Mouse (Mus musculus): Measurements from ENCODE around the gene Vwa1. TPM values are rescaled to one million over a fixed set of nuclear protein-coding genes. Genes with fewer than 3 reads are reported as not detected.

Gene Vwa1
- polyA plus RNA-seq (2012; rRNA removed): 21.5 and 24.3 TPM in 2 replicates

DNA sequence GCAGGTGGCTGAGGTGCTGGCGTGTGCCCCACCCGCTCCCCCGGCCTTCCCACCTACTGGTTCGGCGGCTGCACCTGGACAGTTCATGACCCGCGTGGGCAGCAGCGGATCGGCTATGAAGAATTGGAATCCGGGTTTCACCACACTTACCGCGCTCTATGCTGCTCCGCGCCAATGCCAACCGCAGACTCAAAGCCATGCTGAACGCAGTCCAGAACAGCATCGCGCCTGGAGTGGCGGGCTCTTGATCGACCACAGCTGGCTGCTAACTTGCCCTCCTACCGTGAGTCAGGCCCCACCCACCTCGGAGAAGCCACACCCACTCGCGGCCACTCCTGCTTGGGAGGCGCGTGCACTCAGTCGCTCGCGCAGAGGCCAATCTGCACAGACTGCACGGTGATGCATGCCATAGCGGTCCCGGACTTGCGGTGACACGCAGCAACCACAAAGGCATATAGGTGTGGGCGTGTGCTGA is at the start of gene Vwa1:
Gene Vwa1, minus strand, starts transcription at position 419 of the 475 bp plus-strand sequence.
- Histone ChIP-seq H3K27me3 (ENCODE audit: control insufficient read depth, insufficient read depth, low read length) (no peaks in the 10 kb centered on the region), H3K4me3 (ENCODE audit: extremely low read depth, insufficient read depth, insufficient read length) (peak within 1 kb of the TSS; percentile 28; the same call in 1 of the 2 replicates), H3K4me1 (ENCODE audit: control insufficient read depth, insufficient read depth, insufficient read length) (peaks cover 17% of the 10 kb centered on the region), H3K27ac (ENCODE audit: insufficient read depth, low read length) (peak within 1 kb of the TSS; percentile 45), H3K36me3 (ENCODE audit: control insufficient read depth, insufficient read depth, low read length) (no peaks in the 10 kb centered on the region)
- 1% methylated on average over 35 of the region's 35 CpGs for WGBS
- peak; percentile 1; the same call in 1 of the 2 replicates for TF ChIP-seq POLR2A (IDR thresholded peaks at IDR 0.05; ENCODE audit: low read depth, low read length)
- no peak for TF ChIP-seq CTCF (IDR thresholded peaks at IDR 0.05; ENCODE audit: extremely low read depth, insufficient read depth, insufficient read length, insufficient replicate concordance)
- peak; percentile 25 to 81 for DNase-seq (ENCODE audit: low read depth in 1 of 2, low spot score in 2 of 2)

DNA sequence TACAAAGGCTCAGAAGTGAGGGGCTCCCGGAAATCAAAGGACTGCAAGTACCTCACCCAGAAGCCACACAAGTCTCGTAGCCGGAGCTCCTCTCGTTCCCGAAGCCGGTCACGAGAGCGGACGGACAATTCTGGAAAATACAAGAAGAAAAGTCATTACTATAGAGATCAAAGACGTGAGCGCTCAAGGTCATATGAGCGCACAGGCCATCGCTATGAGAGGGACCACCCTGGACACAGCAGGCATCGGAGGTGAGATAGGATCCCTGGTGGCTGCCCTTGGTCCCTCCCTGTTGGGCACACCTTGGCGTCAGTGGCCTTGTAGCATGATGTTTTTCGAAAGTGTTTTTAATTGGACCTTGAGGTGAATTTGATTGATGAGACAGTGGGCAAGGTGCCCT is 48.9 kb upstream of the Vwa1 start:
- Histone ChIP-seq H3K27ac (ENCODE audit: insufficient read depth, low read length) (no peak overlapping the region), H3K4me1 (ENCODE audit: control insufficient read depth, insufficient read depth, insufficient read length) (no peaks in the 10 kb centered on the region), H3K27me3 (ENCODE audit: control insufficient read depth, insufficient read depth, low read length) (no peaks in the 10 kb centered on the region), H3K4me3 (ENCODE audit: extremely low read depth, insufficient read depth, insufficient read length) (no peak overlapping the region), H3K36me3 (ENCODE audit: control insufficient read depth, insufficient read depth, low read length) (peaks cover 45% of the 10 kb centered on the region)
- 97% methylated on average over 16 of the region's 16 CpGs for WGBS
- DNase-seq (ENCODE audit: low read depth in 1 of 2, low spot score in 2 of 2): no peak
- no peak for TF ChIP-seq CTCF (IDR thresholded peaks at IDR 0.05; ENCODE audit: extremely low read depth, insufficient read depth, insufficient read length, insufficient replicate concordance)
- no peak for TF ChIP-seq POLR2A (IDR thresholded peaks at IDR 0.05; ENCODE audit: low read depth, low read length)

DNA sequence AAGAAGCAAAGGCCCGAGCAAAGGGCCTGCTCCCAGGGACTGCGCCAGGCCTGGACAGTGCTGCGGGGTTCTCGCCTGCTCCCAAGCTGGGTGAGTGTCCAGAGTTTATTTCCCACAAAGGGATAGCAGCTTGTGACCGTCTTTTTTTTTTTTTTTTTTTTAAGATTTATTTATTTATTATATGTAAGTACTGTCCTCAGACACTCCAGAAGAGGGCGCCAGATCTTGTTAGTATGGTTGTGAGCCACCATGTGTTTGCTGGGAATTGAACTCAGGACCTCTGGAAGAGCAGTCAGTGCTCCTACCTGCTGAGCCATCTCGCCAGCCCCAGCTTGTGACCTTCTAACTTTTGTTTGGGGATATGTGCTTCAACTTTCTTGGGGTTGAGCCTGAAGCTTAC is 46.5 kb upstream of the Vwa1 start:
- no peak for DNase-seq (ENCODE audit: low read depth in 1 of 2, low spot score in 2 of 2)
- no peaks in the 10 kb centered on the region for H3K27me3 ChIP-seq (ENCODE audit: control insufficient read depth, insufficient read depth, low read length)
- no peak overlapping the region for H3K4me3 ChIP-seq (ENCODE audit: extremely low read depth, insufficient read depth, insufficient read length)
- TF ChIP-seq POLR2A (IDR thresholded peaks at IDR 0.05; ENCODE audit: low read depth, low read length) (no peak), CTCF (IDR thresholded peaks at IDR 0.05; ENCODE audit: extremely low read depth, insufficient read depth, insufficient read length, insufficient replicate concordance) (no peak)
- peaks cover 63% of the 10 kb centered on the region for H3K36me3 ChIP-seq (ENCODE audit: control insufficient read depth, insufficient read depth, low read length)
- no peak overlapping the region for H3K27ac ChIP-seq (ENCODE audit: insufficient read depth, low read length)
- no peaks in the 10 kb centered on the region for H3K4me1 ChIP-seq (ENCODE audit: control insufficient read depth, insufficient read depth, insufficient read length)
- 84% methylated on average over 7 of the region's 7 CpGs for WGBS

DNA sequence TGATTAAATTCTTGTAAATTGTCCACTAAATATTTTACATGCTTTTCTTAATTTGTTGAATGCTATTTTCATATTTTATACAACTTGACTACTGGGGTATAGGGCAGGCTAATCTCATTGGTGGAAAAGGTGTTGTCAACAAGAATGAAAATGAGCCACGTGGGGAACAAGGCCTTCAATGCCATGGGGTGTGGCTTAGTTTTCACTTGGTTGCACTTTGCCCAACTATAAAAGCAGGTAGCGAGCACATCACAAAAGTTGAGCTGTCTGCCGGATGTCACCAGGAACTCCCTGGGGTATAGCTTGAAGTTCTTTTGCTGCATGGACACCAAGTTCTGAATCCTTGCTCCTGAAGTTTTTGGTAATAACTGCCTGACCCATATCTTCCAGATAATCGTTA is 43.0 kb upstream of the Vwa1 start:
- Histone ChIP-seq H3K27ac (ENCODE audit: insufficient read depth, low read length) (no peak overlapping the region), H3K27me3 (ENCODE audit: control insufficient read depth, insufficient read depth, low read length) (no peaks in the 10 kb centered on the region), H3K4me1 (ENCODE audit: control insufficient read depth, insufficient read depth, insufficient read length) (peaks cover 3% of the 10 kb centered on the region; the same call in 1 of the 2 replicates), H3K36me3 (ENCODE audit: control insufficient read depth, insufficient read depth, low read length) (peaks cover 57% of the 10 kb centered on the region), H3K4me3 (ENCODE audit: extremely low read depth, insufficient read depth, insufficient read length) (no peak overlapping the region)
- no peak for DNase-seq (ENCODE audit: low read depth in 1 of 2, low spot score in 2 of 2)
- TF ChIP-seq POLR2A (IDR thresholded peaks at IDR 0.05; ENCODE audit: low read depth, low read length) (no peak), CTCF (IDR thresholded peaks at IDR 0.05; ENCODE audit: extremely low read depth, insufficient read depth, insufficient read length, insufficient replicate concordance) (no peak)
- 86% methylated on average over 4 of the region's 4 CpGs for WGBS

DNA sequence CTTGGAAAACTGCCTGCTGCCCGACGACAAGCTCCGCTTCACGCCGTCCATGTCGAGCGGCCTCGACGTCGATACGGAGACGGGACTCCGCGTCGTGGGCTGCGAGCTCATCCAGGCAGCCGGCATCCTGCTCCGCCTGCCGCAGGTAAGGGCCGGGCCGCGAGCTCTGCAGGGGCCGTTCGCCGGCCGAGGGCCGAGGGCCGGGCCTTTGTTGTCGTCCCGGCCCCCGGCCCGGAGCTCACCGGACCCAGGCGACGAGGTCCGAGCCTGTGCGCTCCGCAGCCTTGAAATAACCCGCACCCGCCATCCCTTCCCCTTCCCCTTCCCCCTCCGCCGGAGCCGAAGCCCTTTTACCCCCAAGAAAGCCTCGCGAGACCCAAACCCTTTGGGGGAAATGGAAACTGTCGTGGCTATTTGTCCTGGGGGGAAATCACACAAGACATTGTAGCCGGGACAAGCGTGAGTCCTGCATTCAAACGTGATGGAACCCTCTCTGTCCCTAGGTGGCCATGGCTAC is 38.2 kb upstream of the Vwa1 start:
- H3K4me1 ChIP-seq (ENCODE audit: control insufficient read depth, insufficient read depth, insufficient read length): peaks cover 3% of the 10 kb centered on the region; the same call in 1 of the 2 replicates
- no peak for TF ChIP-seq POLR2A (IDR thresholded peaks at IDR 0.05; ENCODE audit: low read depth, low read length)
- peak overlapping the region; percentile 86 for H3K27ac ChIP-seq (ENCODE audit: insufficient read depth, low read length)
- H3K36me3 ChIP-seq (ENCODE audit: control insufficient read depth, insufficient read depth, low read length): peaks cover 40% of the 10 kb centered on the region
- H3K27me3 ChIP-seq (ENCODE audit: control insufficient read depth, insufficient read depth, low read length): no peaks in the 10 kb centered on the region
- peak overlapping the region; percentile 88 for H3K4me3 ChIP-seq (ENCODE audit: extremely low read depth, insufficient read depth, insufficient read length)
- no peak for DNase-seq (ENCODE audit: low read depth in 1 of 2, low spot score in 2 of 2)
- under 1% methylated on average over 49 of the region's 49 CpGs for WGBS

DNA sequence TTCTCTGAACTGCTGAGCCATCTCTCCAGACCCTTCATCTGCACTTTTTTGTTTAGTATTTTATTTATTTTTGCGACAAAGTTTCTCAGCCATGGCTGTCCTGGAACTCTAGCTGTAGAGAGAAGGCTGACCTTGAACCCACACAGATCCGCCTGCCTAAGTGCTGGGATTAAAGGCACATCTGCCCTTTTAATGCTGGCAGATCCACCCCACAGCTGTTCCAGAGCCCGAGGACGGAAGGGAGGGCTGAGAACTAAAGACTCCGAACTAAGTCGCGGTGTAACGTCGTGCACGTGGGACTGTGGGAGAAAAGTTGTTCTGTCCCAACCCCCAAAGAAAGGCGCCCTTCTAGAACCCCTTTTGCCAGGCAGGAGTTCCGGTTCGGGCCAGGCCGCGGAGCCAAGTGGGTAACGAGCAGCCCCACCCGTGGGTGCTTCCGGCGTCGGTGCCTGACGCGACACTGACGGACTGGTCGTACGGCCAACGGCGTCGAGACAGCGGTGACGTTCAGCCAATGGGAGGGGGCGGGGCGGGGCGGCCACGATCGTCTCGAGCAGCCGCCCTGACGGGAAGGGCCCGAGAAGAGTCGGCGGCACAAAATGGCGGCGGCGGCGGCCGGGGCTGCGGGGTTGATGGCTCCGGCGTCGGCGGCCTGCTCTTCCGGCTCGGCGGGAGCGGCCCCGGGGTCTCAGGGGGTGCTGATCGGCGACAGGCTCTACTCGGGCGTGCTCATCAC is 37.6 kb upstream of the Vwa1 start, which contains the start of gene Ccnl2:
Gene Ccnl2, plus strand, starts transcription at position 561 of the 736 bp plus-strand sequence.
- H3K36me3 ChIP-seq (ENCODE audit: control insufficient read depth, insufficient read depth, low read length): peaks cover 40% of the 10 kb centered on the region
- H3K4me3 ChIP-seq (ENCODE audit: extremely low read depth, insufficient read depth, insufficient read length): peak within 1 kb of the TSS; percentile 88
- TF ChIP-seq POLR2A (IDR thresholded peaks at IDR 0.05; ENCODE audit: low read depth, low read length) (peak; percentile 69), CTCF (IDR thresholded peaks at IDR 0.05; ENCODE audit: extremely low read depth, insufficient read depth, insufficient read length, insufficient replicate concordance) (no peak)
- H3K27ac ChIP-seq (ENCODE audit: insufficient read depth, low read length): peak within 1 kb of the TSS; percentile 91
- WGBS: under 1% methylated on average over 60 of the region's 60 CpGs
- DNase-seq (ENCODE audit: low read depth in 1 of 2, low spot score in 2 of 2): peak; percentile 90 to 92
- H3K4me1 ChIP-seq (ENCODE audit: control insufficient read depth, insufficient read depth, insufficient read length): peaks cover 3% of the 10 kb centered on the region; the same call in 1 of the 2 replicates
- no peaks in the 10 kb centered on the region for H3K27me3 ChIP-seq (ENCODE audit: control insufficient read depth, insufficient read depth, low read length)

DNA sequence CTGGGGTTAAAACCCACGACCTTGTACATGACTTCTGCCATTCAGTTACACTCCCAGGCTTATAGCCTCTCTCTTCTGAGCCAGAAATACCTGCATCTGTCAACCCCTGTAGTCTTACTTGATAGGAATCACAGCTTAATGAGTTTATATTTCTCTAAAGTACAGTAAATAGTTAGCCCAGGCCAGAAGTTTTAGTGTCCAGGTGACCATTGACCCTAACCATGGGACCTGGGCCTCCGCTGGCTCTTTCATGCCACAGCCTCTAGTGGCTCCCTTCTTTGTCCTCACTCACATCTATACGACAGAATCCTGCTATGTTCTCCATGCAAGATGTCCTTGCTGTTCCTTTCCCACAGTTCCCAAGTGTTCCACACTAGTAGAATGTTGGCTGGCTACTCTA is 33.3 kb upstream of the Vwa1 start:
- WGBS: 91% methylated on average over 3 of the region's 3 CpGs
- Histone ChIP-seq H3K4me1 (ENCODE audit: control insufficient read depth, insufficient read depth, insufficient read length) (peaks cover 4% of the 10 kb centered on the region; the same call in 1 of the 2 replicates), H3K27ac (ENCODE audit: insufficient read depth, low read length) (no peak overlapping the region), H3K27me3 (ENCODE audit: control insufficient read depth, insufficient read depth, low read length) (no peaks in the 10 kb centered on the region), H3K4me3 (ENCODE audit: extremely low read depth, insufficient read depth, insufficient read length) (no peak overlapping the region), H3K36me3 (ENCODE audit: control insufficient read depth, insufficient read depth, low read length) (peaks cover 26% of the 10 kb centered on the region)
- TF ChIP-seq POLR2A (IDR thresholded peaks at IDR 0.05; ENCODE audit: low read depth, low read length) (no peak), CTCF (IDR thresholded peaks at IDR 0.05; ENCODE audit: extremely low read depth, insufficient read depth, insufficient read length, insufficient replicate concordance) (no peak)
- DNase-seq (ENCODE audit: low read depth in 1 of 2, low spot score in 2 of 2): no peak

Data from spleen, adult 2 months (tissue).